Mouse (Mus musculus): Measurements from ENCODE around the gene Olfr1356. TPM values are rescaled to one million over a fixed set of nuclear protein-coding genes. Genes with fewer than 3 reads are reported as not detected.

Olfr1356 gene
- not detected in 2 replicates for polyA plus RNA-seq (2021; fragmentation: Nextera tagmentation)
- long read RNA-seq, experiment 1, result 0 reads
- long read RNA-seq, experiment 2, result 0 reads

DNA sequence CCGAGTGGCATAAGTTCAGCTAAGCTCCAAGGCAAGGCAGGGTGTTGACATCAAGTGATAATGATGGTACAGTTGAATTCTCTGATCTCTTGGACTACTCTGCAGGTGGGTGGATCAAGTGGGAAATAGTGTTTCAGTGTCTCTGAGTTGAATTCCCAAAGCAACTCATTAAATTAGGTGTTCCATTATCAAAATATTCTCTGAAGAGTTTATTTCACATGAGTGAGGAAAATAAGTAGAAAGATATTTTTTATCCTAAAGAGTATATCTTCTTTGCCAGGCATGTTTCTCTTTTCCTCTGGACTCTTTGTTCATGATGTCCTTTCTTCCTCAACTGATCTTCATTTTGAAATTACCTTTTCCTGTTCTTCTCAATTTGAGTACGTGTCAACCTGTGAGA is at the start of gene Olfr1356:
Olfr1356 (minus strand) TSS at position 101 of the 400 bp plus-strand sequence.

DNA sequence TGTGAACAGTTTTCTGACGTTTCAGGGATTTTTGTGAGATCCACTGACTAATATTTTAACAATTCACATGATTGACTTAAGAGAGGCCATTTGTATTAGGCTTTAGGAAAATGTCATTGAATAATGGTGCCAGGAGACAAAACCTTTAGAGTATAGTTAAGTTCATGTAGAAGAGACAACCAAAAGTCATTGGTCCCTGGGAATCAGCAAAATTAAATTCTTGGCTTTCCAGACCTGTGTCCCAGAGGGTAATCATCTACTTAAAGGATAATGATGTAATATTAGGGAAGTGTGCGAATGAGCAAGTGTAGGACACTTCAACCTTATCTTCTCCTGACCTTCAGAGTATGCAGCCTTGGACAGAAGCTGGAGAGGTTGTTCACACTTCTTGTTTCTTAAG is 23.3 kb upstream of the Olfr1356 start, which contains the start of gene Olfr1355:
Olfr1355 (plus strand) TSS at position 301 of the 400 bp plus-strand sequence.

Other genes with a start within 250 kb of the Olfr1356 start
- not detected in 2 replicates for gene Olfr1357, start 234.1 kb downstream of the Olfr1356 start, polyA plus RNA-seq (2021; fragmentation: Nextera tagmentation)
- not detected in 2 replicates for gene Casp14, start 133.9 kb downstream of the Olfr1356 start, polyA plus RNA-seq (2021; fragmentation: Nextera tagmentation)
- 0.13 and 0.21 TPM in 2 replicates for gene Ccdc105, start 99.1 kb downstream of the Olfr1356 start, polyA plus RNA-seq (2021; fragmentation: Nextera tagmentation)
- 2.4 and 2.9 TPM in 2 replicates for gene Slc1a6, start 71.7 kb downstream of the Olfr1356 start, polyA plus RNA-seq (2021; fragmentation: Nextera tagmentation)
- gene Olfr1355, start 23.4 kb upstream of the Olfr1356 start, polyA plus RNA-seq (2021; fragmentation: Nextera tagmentation), result not detected in 2 replicates
- not detected in 2 replicates for gene Olfr1354, start 61.0 kb upstream of the Olfr1356 start, polyA plus RNA-seq (2021; fragmentation: Nextera tagmentation)
- gene Olfr8, start 98.5 kb upstream of the Olfr1356 start, polyA plus RNA-seq (2021; fragmentation: Nextera tagmentation), result not detected in 2 replicates
- not detected in 2 replicates for gene Olfr1353, start 111.1 kb upstream of the Olfr1356 start, polyA plus RNA-seq (2021; fragmentation: Nextera tagmentation)
- not detected in 2 replicates for gene Olfr1352, start 128.9 kb upstream of the Olfr1356 start, polyA plus RNA-seq (2021; fragmentation: Nextera tagmentation)
- not detected in 2 replicates for gene Olfr1351, start 160.3 kb upstream of the Olfr1356 start, polyA plus RNA-seq (2021; fragmentation: Nextera tagmentation)
- not detected in 2 replicates for gene Olfr57, start 176.6 kb upstream of the Olfr1356 start, polyA plus RNA-seq (2021; fragmentation: Nextera tagmentation)
- 5.1 and 6.2 TPM in 2 replicates for gene 2610008E11Rik, start 245.4 kb upstream of the Olfr1356 start, polyA plus RNA-seq (2021; fragmentation: Nextera tagmentation)

All from layer of hippocampus, adult 6 months (tissue).